Mouse (Mus musculus) lung, embryonic 14.5 days (tissue): ENCODE measurements around the gene Inf2. TPM values are rescaled to one million over a fixed set of nuclear protein-coding genes. Genes with fewer than 3 reads are reported as not detected.

Source experiments
- ATAC-seq: fragments of 200-750 bp; cut with Nextera tagmentation; 2 replicates; pipeline ENCODE4 v1.8.0; 2017; ENCODE audit warnings: mild to moderate bottlenecking, moderate TSS enrichment, moderate library complexity; ENCODE audit not compliant: insufficient read depth
- DNase-seq: peaks from one replicate; pipeline ENCODE4 v3.0.0-alpha.2; 2015
- H3K27ac ChIP-seq: fragments of 300-500 bp; sonication (generic); 2 replicates; pipeline ENCODE4 v1.5.1; 2014; ENCODE audit warnings: low read depth, mild to moderate bottlenecking, moderate library complexity
- H3K27me3 ChIP-seq: fragments of 300-500 bp; sonication (generic); 2 replicates; pipeline ENCODE4 v1.6.1; 2014; ENCODE audit warnings: low read length, control low read depth; ENCODE audit not compliant: insufficient read depth
- H3K36me3 ChIP-seq: fragments of 300-500 bp; sonication (generic); 2 replicates; pipeline ENCODE4 v1.6.1; 2014; ENCODE audit warnings: control low read depth; ENCODE audit not compliant: insufficient read depth
- H3K4me1 ChIP-seq: fragments of 300-500 bp; sonication (generic); 2 replicates; pipeline ENCODE4 v1.6.1; 2014; ENCODE audit warnings: antibody characterized with exemption, control low read depth; ENCODE audit not compliant: insufficient read depth
- H3K4me2 ChIP-seq: fragments of 300-500 bp; sonication (generic); 2 replicates; pipeline ENCODE4 v1.6.1; 2014; ENCODE audit warnings: mild to moderate bottlenecking
- H3K4me3 ChIP-seq: fragments of 300-500 bp; sonication (generic); 2 replicates; pipeline ENCODE4 v1.5.1; 2014; ENCODE audit warnings: low read depth, low read length
- H3K9ac ChIP-seq: fragments of 300-500 bp; sonication (generic); 2 replicates; pipeline ENCODE4 v1.6.1; 2014
- H3K9me3 ChIP-seq: fragments of 300-500 bp; sonication (generic); 2 replicates; pipeline ENCODE4 v1.6.1; 2016; ENCODE audit warnings: low read depth, low read length, control low read depth
- CTCF ChIP-seq: IDR thresholded peaks from 2 replicates; pipeline ENCODE4 v1.5.1; 2016; ENCODE audit warnings: antibody characterized with exemption, low read depth
- WGBS: fragments of 180-500 bp; shearing (Covaris S2); extraction: QIAGEN DNeasy Blood & Tissue Kit; methylation state at CpG from one replicate; pipeline ENCODE4 v1.1.7; 2014; 5-methylcytosine and 5-hydroxymethylcytosine counted together
- polyA plus RNA-seq: library from polyadenylated mRNA; unstranded; fragments of >200 nt; fragmentation: Nextera tagmentation; extraction: Ambion mirVana; gene quantifications from 2 replicates; pipeline ENCODE4 v1.2.1, GENCODE M21; 2014

The Inf2 gene
- polyA plus RNA-seq, 1 experiment from 2014 or later, result 5.2 TPM

- DNase-seq (peak; percentile 63), ATAC-seq (peak; percentile 48)
- H3K36me3 ChIP-seq, result peaks cover 29% of the 10 kb centered on the region
- peak overlapping the region; percentile 79 for H3K4me3 ChIP-seq
- no peak for TF ChIP-seq CTCF
- no peaks in the 10 kb centered on the region for H3K27me3 ChIP-seq
- WGBS, result under 1% methylated on average over 75 of the region's 75 CpGs
- peak overlapping the region; percentile 88 for H3K27ac ChIP-seq
- H3K4me1 ChIP-seq, result peaks cover 4% of the 10 kb centered on the region; the same call in 1 of the 2 replicates
- H3K9me3 ChIP-seq, result no peaks in the 10 kb centered on the region
- H3K4me2 ChIP-seq, result peak overlapping the region; percentile 90
- peak overlapping the region; percentile 82 for H3K9ac ChIP-seq
These were observed 56.4 kb downstream of the Inf2 start for GRCm38 (mm10) chr12:112644855-112645506.

DNA sequence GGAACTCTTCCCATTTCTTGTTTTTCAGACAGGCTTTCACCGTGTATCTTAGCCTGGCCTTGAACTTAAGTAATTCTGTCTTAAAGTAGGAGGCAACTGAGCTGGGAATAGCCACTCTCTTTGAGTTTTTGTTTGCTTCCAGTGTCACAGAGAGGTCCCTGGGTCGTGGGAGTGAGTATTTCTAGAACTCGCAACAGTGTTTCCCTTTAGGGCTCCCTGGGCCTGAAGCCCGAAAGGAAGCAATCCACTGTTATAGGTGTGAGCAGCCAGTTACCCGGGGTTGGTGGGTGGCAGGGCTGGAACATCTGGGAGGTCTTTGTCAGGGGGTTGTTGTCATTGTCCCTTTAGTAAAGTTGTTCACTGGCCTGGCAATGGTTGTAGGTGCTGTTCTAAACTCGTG is 57.6 kb downstream of the Inf2 start:
- peaks cover 41% of the 10 kb centered on the region for H3K36me3 ChIP-seq
- no peak overlapping the region for H3K27ac ChIP-seq
- TF ChIP-seq CTCF, result no peak
- peak overlapping the region; percentile 90 for H3K4me2 ChIP-seq
- peak overlapping the region; percentile 82 for H3K9ac ChIP-seq
- H3K27me3 ChIP-seq, result no peaks in the 10 kb centered on the region
- ATAC-seq, result no peak
- H3K4me3 ChIP-seq, result peak overlapping the region; percentile 79
- 33% methylated on average over 6 of the region's 6 CpGs for WGBS
- no peak for DNase-seq
- no peaks in the 10 kb centered on the region for H3K9me3 ChIP-seq
- peaks cover 4% of the 10 kb centered on the region; the same call in 1 of the 2 replicates for H3K4me1 ChIP-seq

DNA sequence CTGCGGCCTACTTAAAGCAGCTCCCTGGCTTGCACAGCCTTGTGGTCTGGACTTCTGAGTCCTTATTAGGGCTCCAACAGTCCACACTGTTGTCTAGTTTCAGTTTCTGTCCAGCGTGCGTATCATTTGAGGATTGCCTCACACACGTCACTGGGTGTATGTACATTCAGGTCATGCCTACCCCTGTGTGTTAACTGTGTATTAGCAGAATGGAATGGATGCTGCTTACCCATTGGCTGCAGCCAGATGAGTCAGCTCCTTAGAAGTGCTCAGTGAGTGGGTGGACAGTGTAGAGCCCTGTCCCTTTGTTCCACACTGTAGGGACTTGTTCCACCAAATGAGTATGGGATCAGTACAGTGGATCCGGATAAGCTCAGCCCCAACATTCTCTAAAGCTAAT is 59.5 kb downstream of the Inf2 start:
- Histone ChIP-seq H3K27ac (no peak overlapping the region), H3K9me3 (no peaks in the 10 kb centered on the region), H3K4me2 (no peak overlapping the region), H3K9ac (no peak overlapping the region), H3K36me3 (peaks cover 60% of the 10 kb centered on the region), H3K4me1 (peaks cover 4% of the 10 kb centered on the region; the same call in 1 of the 2 replicates), H3K4me3 (no peak overlapping the region), H3K27me3 (no peaks in the 10 kb centered on the region)
- no peak for TF ChIP-seq CTCF
- 86% methylated on average over 5 of the region's 5 CpGs for WGBS
- ATAC-seq (no peak), DNase-seq (no peak)

DNA sequence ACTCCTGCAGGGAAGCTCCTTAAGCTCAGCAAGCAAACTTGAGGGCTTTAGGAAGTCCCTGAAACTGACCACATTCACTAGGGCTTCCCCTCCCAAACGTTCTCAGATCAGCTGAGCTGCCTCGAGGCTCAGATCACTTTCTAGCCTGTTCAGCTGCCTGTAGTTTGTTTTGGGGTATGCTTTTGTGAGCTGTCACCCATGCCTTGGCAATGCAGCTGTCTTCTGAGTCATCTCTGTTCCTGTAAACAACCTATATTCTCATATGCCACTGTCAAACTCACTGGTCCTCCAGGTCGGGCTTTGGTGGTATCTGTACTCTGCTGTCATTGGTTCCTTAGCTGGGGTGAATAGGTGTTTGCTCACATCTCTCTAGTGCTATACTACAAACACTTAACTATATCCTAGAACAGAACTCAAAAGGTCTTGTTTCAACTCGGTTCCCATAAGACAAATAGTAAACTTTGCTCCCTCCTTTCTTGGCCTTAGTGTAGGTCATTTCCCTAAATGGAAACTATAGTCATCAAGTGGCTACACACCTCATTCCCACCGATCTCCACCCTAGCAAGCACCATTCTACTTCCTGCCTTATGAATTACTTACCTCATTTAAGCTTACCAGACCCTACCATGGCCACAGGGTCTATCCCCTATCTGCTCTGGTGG is 63.3 kb downstream of the Inf2 start:
- no peak overlapping the region for H3K4me3 ChIP-seq
- H3K4me1 ChIP-seq, result no peaks in the 10 kb centered on the region
- peaks cover 97% of the 10 kb centered on the region for H3K36me3 ChIP-seq
- H3K27ac ChIP-seq, result no peak overlapping the region
- H3K9me3 ChIP-seq, result no peaks in the 10 kb centered on the region
- TF ChIP-seq CTCF, result no peak
- no peak for DNase-seq
- no peaks in the 10 kb centered on the region for H3K27me3 ChIP-seq
- no peak for ATAC-seq
- no peak overlapping the region for H3K4me2 ChIP-seq
- WGBS, result 60% methylated on average over 5 of the region's 5 CpGs
- H3K9ac ChIP-seq, result no peak overlapping the region

DNA sequence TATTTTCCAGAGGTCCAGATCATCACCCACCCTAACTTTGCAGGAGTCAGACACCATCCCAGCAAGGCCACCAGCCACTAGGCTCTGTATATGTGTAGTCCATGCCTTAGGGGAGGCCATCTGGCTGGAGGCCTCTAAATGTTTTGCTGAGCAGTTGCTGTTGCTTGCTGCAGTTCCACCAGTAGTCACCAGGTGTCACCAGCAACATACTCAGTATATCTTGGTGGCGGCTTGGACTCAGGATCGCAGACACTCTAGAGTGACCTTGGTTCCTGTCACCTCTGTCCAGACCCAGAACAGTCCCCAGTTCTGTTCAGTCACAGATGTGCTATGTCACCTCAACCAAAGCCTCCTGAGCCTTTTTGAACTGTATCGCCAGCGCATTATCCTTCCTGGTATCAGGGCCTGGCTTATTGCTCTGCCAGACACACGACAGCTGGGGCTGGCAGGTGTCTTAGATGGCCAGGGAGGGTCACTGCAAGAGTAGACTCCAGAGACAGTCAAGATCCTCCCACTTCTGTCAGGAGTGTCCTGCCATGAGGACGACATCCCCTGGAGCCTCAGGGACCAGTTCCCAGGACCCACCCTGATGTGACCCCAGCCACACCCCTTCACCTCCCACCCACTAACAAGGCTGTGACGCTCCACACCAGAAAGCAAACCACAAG is 64.7 kb downstream of the Inf2 start:
- TF ChIP-seq CTCF, result peak; percentile 98
- no peak overlapping the region; the same call in 1 of the 2 replicates for H3K27ac ChIP-seq
- no peak overlapping the region for H3K4me2 ChIP-seq
- no peaks in the 10 kb centered on the region for H3K27me3 ChIP-seq
- WGBS, result 37% methylated on average over 7 of the region's 7 CpGs
- peaks cover 98% of the 10 kb centered on the region for H3K36me3 ChIP-seq
- ATAC-seq, result peak; percentile 51
- H3K9ac ChIP-seq, result no peak overlapping the region
- H3K4me1 ChIP-seq, result no peaks in the 10 kb centered on the region
- no peak overlapping the region for H3K4me3 ChIP-seq
- peak; percentile 96 for DNase-seq
- no peaks in the 10 kb centered on the region for H3K9me3 ChIP-seq

GRCm38 (mm10) chr12:112654076-112654475 is 65.5 kb downstream of the Inf2 start:
- no peak for TF ChIP-seq CTCF
- ATAC-seq, result no peak
- DNase-seq, result no peak
- 0 out of 2 replicates have a peak, but pooled peaks cover 3% of the 10 kb centered on the region for H3K4me1 ChIP-seq
- H3K9ac ChIP-seq, result no peak overlapping the region
- no peaks in the 10 kb centered on the region for H3K27me3 ChIP-seq
- H3K4me2 ChIP-seq, result no peak overlapping the region
- peaks cover 98% of the 10 kb centered on the region for H3K36me3 ChIP-seq
- no peaks in the 10 kb centered on the region for H3K9me3 ChIP-seq
- no peak overlapping the region for H3K4me3 ChIP-seq
- 85% methylated on average over 5 of the region's 5 CpGs for WGBS
- H3K27ac ChIP-seq, result peak overlapping the region; percentile 24; the same call in 1 of the 2 replicates

- H3K4me2 ChIP-seq, result no peak overlapping the region
- no peak overlapping the region for H3K4me3 ChIP-seq
- ATAC-seq, result no peak
- peak; percentile 83 for DNase-seq
- H3K9me3 ChIP-seq, result no peaks in the 10 kb centered on the region
- TF ChIP-seq CTCF, result no peak
- peaks cover 39% of the 10 kb centered on the region for H3K4me1 ChIP-seq
- WGBS, result 80% methylated on average over 7 of the region's 7 CpGs
- no peaks in the 10 kb centered on the region for H3K27me3 ChIP-seq
- H3K9ac ChIP-seq, result no peak overlapping the region
- H3K36me3 ChIP-seq, result peaks cover 95% of the 10 kb centered on the region
- H3K27ac ChIP-seq, result no peak overlapping the region
These were observed 70.0 kb downstream of the Inf2 start for GRCm38 (mm10) chr12:112658619-112659018.
